Mouse (Mus musculus) hindbrain, embryonic 11.5 days (tissue): Measurements from ENCODE around the gene Bahcc1. TPM values are rescaled to one million over a fixed set of nuclear protein-coding genes. Genes with fewer than 3 reads are reported as not detected.

Experiments
- ATAC-seq: fragments of 200-750 bp; cut with Nextera tagmentation; 2 replicates; pipeline ENCODE4 v1.8.0; 2017; ENCODE audit warnings: mild to moderate bottlenecking, moderate TSS enrichment, moderate library complexity; ENCODE audit not compliant: low FRiP score
- DNase-seq: peaks from one replicate; pipeline ENCODE4 v3.0.0-alpha.2; 2015; ENCODE audit warnings: low spot score
- H3K27ac ChIP-seq: fragments of 300-500 bp; sonication (generic); 2 replicates; pipeline ENCODE4 v1.5.1; 2014; ENCODE audit warnings: mild to moderate bottlenecking, low read depth, low read length
- H3K27me3 ChIP-seq: fragments of 300-500 bp; sonication (generic); 2 replicates; pipeline ENCODE4 v1.6.1; 2014; ENCODE audit warnings: mild to moderate bottlenecking, low read length, moderate library complexity, mixed read lengths; ENCODE audit not compliant: control insufficient read depth, insufficient read depth
- H3K36me3 ChIP-seq: fragments of 300-500 bp; sonication (generic); 2 replicates; pipeline ENCODE4 v1.6.1; 2014; ENCODE audit warnings: mild to moderate bottlenecking, low read length, moderate library complexity, mixed read lengths; ENCODE audit not compliant: control insufficient read depth, insufficient read depth
- H3K4me1 ChIP-seq: fragments of 300-500 bp; sonication (generic); replicated peaks from 2 replicates; pipeline ENCODE4 v1.6.1; 2014; ENCODE audit warnings: low read length, mixed read lengths; ENCODE audit not compliant: control insufficient read depth, insufficient read depth
- H3K4me2 ChIP-seq: fragments of 300-500 bp; sonication (generic); replicated peaks from 2 replicates; pipeline ENCODE4 v1.6.1; 2014; ENCODE audit warnings: mild to moderate bottlenecking, low read depth, low read length
- H3K4me3 ChIP-seq: fragments of 300-500 bp; sonication (generic); 2 replicates; pipeline ENCODE4 v1.5.1; 2014; ENCODE audit warnings: low read depth, low read length
- H3K9ac ChIP-seq: fragments of 300-500 bp; sonication (generic); 2 replicates; pipeline ENCODE4 v1.6.1; 2014; ENCODE audit warnings: low read depth, low read length
- H3K9me3 ChIP-seq: fragments of 300-500 bp; sonication (generic); 2 replicates; pipeline ENCODE4 v1.6.1; 2016; ENCODE audit warnings: low read length; ENCODE audit not compliant: control insufficient read depth
- WGBS: fragments of 180-500 bp; shearing (Covaris S2); extraction: QIAGEN DNeasy Blood & Tissue Kit; methylation state at CpG from one replicate; pipeline ENCODE4 v1.1.7; 2014; 5-methylcytosine and 5-hydroxymethylcytosine counted together
- polyA plus RNA-seq: library from polyadenylated mRNA; unstranded; fragments of >200 nt; fragmentation: Nextera tagmentation; extraction: Ambion mirVana; gene quantifications from 2 replicates; pipeline ENCODE4 v1.2.1, GENCODE M21; 2014

The Bahcc1 gene
- polyA plus RNA-seq, 1 experiment from 2014 or later: 23.1 TPM

GRCm38 (mm10) chr11:120298441-120299141 is 65.8 kb downstream of the Bahcc1 start:
- WGBS: 91% methylated on average over 4 of the region's 4 CpGs
- Histone ChIP-seq H3K27ac (no peak overlapping the region), H3K4me1 (peaks cover 25% of the 10 kb centered on the region), H3K4me3 (no peak overlapping the region), H3K36me3 (no peaks in the 10 kb centered on the region), H3K27me3 (0 out of 2 replicates have a peak, but pooled peaks cover 3% of the 10 kb centered on the region), H3K4me2 (no peak overlapping the region), H3K9ac (no peak overlapping the region), H3K9me3 (no peaks in the 10 kb centered on the region)
- ATAC-seq: no peak
- DNase-seq: no peak

GRCm38 (mm10) chr11:120299484-120299883 is 66.7 kb downstream of the Bahcc1 start:
- Histone ChIP-seq H3K9ac (no peak overlapping the region), H3K4me3 (no peak overlapping the region), H3K4me2 (no peak overlapping the region), H3K27ac (no peak overlapping the region), H3K9me3 (no peaks in the 10 kb centered on the region), H3K27me3 (0 out of 2 replicates have a peak, but pooled peaks cover 4% of the 10 kb centered on the region), H3K4me1 (peaks cover 24% of the 10 kb centered on the region), H3K36me3 (no peaks in the 10 kb centered on the region)
- WGBS: 65% methylated on average over 5 of the region's 5 CpGs
- ATAC-seq: no peak
- DNase-seq: no peak

GRCm38 (mm10) chr11:120303119-120303518 is 70.4 kb downstream of the Bahcc1 start:
- H3K9me3 ChIP-seq: no peaks in the 10 kb centered on the region
- H3K4me2 ChIP-seq: no peak overlapping the region
- peaks cover 14% of the 10 kb centered on the region for H3K4me1 ChIP-seq
- ATAC-seq: no peak
- WGBS: 86% methylated on average over 9 of the region's 9 CpGs
- H3K4me3 ChIP-seq: no peak overlapping the region
- H3K27me3 ChIP-seq: 0 out of 2 replicates have a peak, but pooled peaks cover 4% of the 10 kb centered on the region
- H3K9ac ChIP-seq: no peak overlapping the region
- no peaks in the 10 kb centered on the region for H3K36me3 ChIP-seq
- 0 out of 2 replicates have a peak overlapping the region, but pooled peaks have one; percentile 24 for H3K27ac ChIP-seq
- DNase-seq: no peak

GRCm38 (mm10) chr11:120303559-120304349 is 71.0 kb downstream of the Bahcc1 start:
- Histone ChIP-seq H3K27me3 (0 out of 2 replicates have a peak, but pooled peaks cover 4% of the 10 kb centered on the region), H3K4me2 (no peak overlapping the region), H3K9me3 (no peaks in the 10 kb centered on the region), H3K4me3 (no peak overlapping the region), H3K36me3 (no peaks in the 10 kb centered on the region), H3K9ac (no peak overlapping the region), H3K4me1 (peaks cover 16% of the 10 kb centered on the region), H3K27ac (peak overlapping the region; percentile 79)
- DNase-seq (no peak), ATAC-seq (no peak)
- 91% methylated on average over 21 of the region's 21 CpGs for WGBS

- Histone ChIP-seq H3K9ac (no peak overlapping the region), H3K4me3 (no peak overlapping the region; the same call in 1 of the 2 replicates), H3K27ac (peak overlapping the region; percentile 79), H3K9me3 (no peaks in the 10 kb centered on the region), H3K4me1 (peaks cover 16% of the 10 kb centered on the region), H3K36me3 (no peaks in the 10 kb centered on the region), H3K27me3 (0 out of 2 replicates have a peak, but pooled peaks cover 4% of the 10 kb centered on the region), H3K4me2 (no peak overlapping the region; the same call in 1 of the 2 replicates)
- 37% methylated on average over 5 of the region's 5 CpGs for WGBS
- ATAC-seq (no peak), DNase-seq (no peak)
These were observed 71.6 kb downstream of the Bahcc1 start for GRCm38 (mm10) chr11:120304350-120304694.

- Histone ChIP-seq H3K9ac (peak overlapping the region; percentile 65), H3K4me3 (peak overlapping the region; percentile 34), H3K4me1 (peaks cover 16% of the 10 kb centered on the region), H3K27me3 (0 out of 2 replicates have a peak, but pooled peaks cover 4% of the 10 kb centered on the region), H3K36me3 (no peaks in the 10 kb centered on the region), H3K9me3 (no peaks in the 10 kb centered on the region), H3K27ac (peak overlapping the region; percentile 79), H3K4me2 (peak overlapping the region; percentile 85)
- peak; percentile 95 for ATAC-seq
- 0% methylated on average over 49 of the region's 53 CpGs for WGBS
- peak; percentile 99 for DNase-seq
These were observed 72.3 kb downstream of the Bahcc1 start for GRCm38 (mm10) chr11:120304886-120305534.

GRCm38 (mm10) chr11:120305535-120306365 is 73.0 kb downstream of the Bahcc1 start:
- no peak for ATAC-seq
- Histone ChIP-seq H3K9me3 (no peaks in the 10 kb centered on the region), H3K27ac (peak overlapping the region; percentile 77), H3K4me3 (peak overlapping the region; percentile 34), H3K36me3 (no peaks in the 10 kb centered on the region), H3K4me2 (peak overlapping the region; percentile 85), H3K9ac (peak overlapping the region; percentile 64), H3K4me1 (peaks cover 16% of the 10 kb centered on the region), H3K27me3 (0 out of 2 replicates have a peak, but pooled peaks cover 4% of the 10 kb centered on the region)
- DNase-seq: no peak
- WGBS: 25% methylated on average over 15 of the region's 15 CpGs
